Mouse (Mus musculus) macrophage (primary cell): ENCODE results near the gene Dlgap4. TPM values are rescaled to one million over a fixed set of nuclear protein-coding genes. Genes with fewer than 3 reads are reported as not detected.

Source experiments
- H3K27ac ChIP-seq: fragments of 350-480 bp; formaldehyde crosslinking; 2 replicates; pipeline ENCODE4 v1.9.0; 2021
- H3K36me3 ChIP-seq: fragments of 350-480 bp; formaldehyde crosslinking; 2 replicates; pipeline ENCODE4 v1.9.0; 2021; ENCODE audit errors: inconsistent target
- H3K4me3 ChIP-seq: fragments of 350-480 bp; formaldehyde crosslinking; 2 replicates; pipeline ENCODE4 v1.9.0; 2021; ENCODE audit errors: inconsistent target
- H3K79me2 ChIP-seq: fragments of 350-480 bp; formaldehyde crosslinking; 2 replicates; pipeline ENCODE4 v1.9.0; 2021; ENCODE audit errors: inconsistent target
- WGBS: methylation state at CpG from one replicate; pipeline ENCODE4 v1.1.7; 2026; ENCODE audit warnings: inconsistent platforms; ENCODE audit not compliant: missing documents; 5-methylcytosine and 5-hydroxymethylcytosine counted together
- polyA plus RNA-seq: library from polyadenylated mRNA; stranded (reverse); fragments of 250-400 nt; gene quantifications from 3 replicates; pipeline ENCODE4 v1.2.4, GENCODE M21; 2018; ENCODE audit warnings: inconsistent platforms

Dlgap4 gene
- polyA plus RNA-seq, 1 experiment from 2014 or later = 88.0 TPM

- Histone ChIP-seq H3K36me3 (no peaks in the 10 kb centered on the region), H3K79me2 (no peaks in the 10 kb centered on the region), H3K27ac (no peak overlapping the region), H3K4me3 (no peak overlapping the region)
- WGBS = 94% methylated on average over 5 of the region's 9 CpGs
These were observed 9.8 kb upstream of the Dlgap4 start for GRCm38 (mm10) chr2:156603671-156604070.

GRCm38 (mm10) chr2:156605144-156605543 lies 8.4 kb upstream of the Dlgap4 start:
- Histone ChIP-seq H3K4me3 (no peak overlapping the region), H3K36me3 (no peaks in the 10 kb centered on the region), H3K27ac (no peak overlapping the region), H3K79me2 (no peaks in the 10 kb centered on the region)
- WGBS = 81% methylated on average over 3 of the region's 3 CpGs

GRCm38 (mm10) chr2:156605971-156606370 lies 7.5 kb upstream of the Dlgap4 start:
- no peak overlapping the region for H3K27ac ChIP-seq
- WGBS = 78% methylated on average over 5 of the region's 5 CpGs
- H3K4me3 ChIP-seq = no peak overlapping the region
- H3K79me2 ChIP-seq = no peaks in the 10 kb centered on the region
- no peaks in the 10 kb centered on the region for H3K36me3 ChIP-seq

- H3K4me3 ChIP-seq = no peak overlapping the region
- H3K36me3 ChIP-seq = no peaks in the 10 kb centered on the region
- 2% methylated on average over 33 of the region's 41 CpGs for WGBS
- H3K79me2 ChIP-seq = no peaks in the 10 kb centered on the region
- H3K27ac ChIP-seq = no peak overlapping the region
These were observed 394 bp upstream of the Dlgap4 start for GRCm38 (mm10) chr2:156613081-156613540.

- no peak overlapping the region for H3K4me3 ChIP-seq
These were observed 702 bp downstream of the Dlgap4 start for GRCm38 (mm10) chr2:156614258-156614556.

GRCm38 (mm10) chr2:156614661-156615654 lies 1.5 kb downstream of the Dlgap4 start:
- no peak overlapping the region for H3K4me3 ChIP-seq
- 9% methylated on average over 31 of the region's 31 CpGs for WGBS

More at GRCm38 (mm10) chr2:156614258-156614556, 702 bp downstream of the Dlgap4 start:
- Histone ChIP-seq H3K36me3 (no peaks in the 10 kb centered on the region), H3K27ac (no peak overlapping the region), H3K79me2 (no peaks in the 10 kb centered on the region)
- WGBS = 5% methylated on average over 18 of the region's 18 CpGs

GRCm38 (mm10) chr2:156616513-156616912 lies 3.0 kb downstream of the Dlgap4 start:
- Histone ChIP-seq H3K79me2 (no peaks in the 10 kb centered on the region), H3K27ac (no peak overlapping the region), H3K36me3 (no peaks in the 10 kb centered on the region), H3K4me3 (no peak overlapping the region)
- WGBS = 67% methylated on average over 7 of the region's 7 CpGs

More at GRCm38 (mm10) chr2:156614661-156615654, 1.5 kb downstream of the Dlgap4 start:
- Histone ChIP-seq H3K36me3 (no peaks in the 10 kb centered on the region), H3K27ac (no peak overlapping the region), H3K79me2 (no peaks in the 10 kb centered on the region)

GRCm38 (mm10) chr2:156617536-156617935 lies 4.0 kb downstream of the Dlgap4 start:
- no peak overlapping the region for H3K27ac ChIP-seq
- no peak overlapping the region for H3K4me3 ChIP-seq
- H3K79me2 ChIP-seq = no peaks in the 10 kb centered on the region
- WGBS = 36% methylated on average over 11 of the region's 11 CpGs
- no peaks in the 10 kb centered on the region for H3K36me3 ChIP-seq

- 76% methylated on average over 8 of the region's 8 CpGs for WGBS
- no peaks in the 10 kb centered on the region for H3K79me2 ChIP-seq
- no peak overlapping the region for H3K27ac ChIP-seq
- no peaks in the 10 kb centered on the region for H3K36me3 ChIP-seq
- H3K4me3 ChIP-seq = no peak overlapping the region
These were observed 7.4 kb downstream of the Dlgap4 start for GRCm38 (mm10) chr2:156620874-156621273.

GRCm38 (mm10) chr2:156621449-156621848 lies 7.9 kb downstream of the Dlgap4 start:
- Histone ChIP-seq H3K79me2 (no peaks in the 10 kb centered on the region), H3K27ac (no peak overlapping the region), H3K36me3 (no peaks in the 10 kb centered on the region), H3K4me3 (no peak overlapping the region)
- 85% methylated on average over 5 of the region's 5 CpGs for WGBS

GRCm38 (mm10) chr2:156622192-156622591 lies 8.7 kb downstream of the Dlgap4 start:
- H3K4me3 ChIP-seq = no peak overlapping the region
- no peaks in the 10 kb centered on the region for H3K36me3 ChIP-seq
- WGBS = 91% methylated on average over 6 of the region's 6 CpGs
- H3K27ac ChIP-seq = no peak overlapping the region
- H3K79me2 ChIP-seq = no peaks in the 10 kb centered on the region

- H3K79me2 ChIP-seq = no peaks in the 10 kb centered on the region
These were observed 9.7 kb downstream of the Dlgap4 start for GRCm38 (mm10) chr2:156623246-156623645.

GRCm38 (mm10) chr2:156625307-156625706 lies 11.8 kb downstream of the Dlgap4 start:
- H3K36me3 ChIP-seq = no peaks in the 10 kb centered on the region
- H3K4me3 ChIP-seq = no peak overlapping the region
- no peaks in the 10 kb centered on the region for H3K79me2 ChIP-seq
- 96% methylated on average over 13 of the region's 18 CpGs for WGBS
- H3K27ac ChIP-seq = no peak overlapping the region

More at GRCm38 (mm10) chr2:156623246-156623645, 9.7 kb downstream of the Dlgap4 start:
- H3K4me3 ChIP-seq = no peak overlapping the region
- H3K36me3 ChIP-seq = no peaks in the 10 kb centered on the region
- no peak overlapping the region for H3K27ac ChIP-seq
- WGBS = 81% methylated on average over 2 of the region's 2 CpGs

- no peaks in the 10 kb centered on the region for H3K36me3 ChIP-seq
- no peak overlapping the region for H3K27ac ChIP-seq
- H3K79me2 ChIP-seq = no peaks in the 10 kb centered on the region
- H3K4me3 ChIP-seq = no peak overlapping the region
- WGBS = 87% methylated on average over 9 of the region's 9 CpGs
These were observed 12.6 kb downstream of the Dlgap4 start for GRCm38 (mm10) chr2:156626119-156626518.

- no peaks in the 10 kb centered on the region for H3K79me2 ChIP-seq
- H3K36me3 ChIP-seq = no peaks in the 10 kb centered on the region
- H3K27ac ChIP-seq = no peak overlapping the region
- 94% methylated on average over 8 of the region's 8 CpGs for WGBS
- no peak overlapping the region for H3K4me3 ChIP-seq
These were observed 13.0 kb downstream of the Dlgap4 start for GRCm38 (mm10) chr2:156626544-156626943.
